Mouse (Mus musculus) urinary bladder, adult 2 months (tissue): ENCODE measurements at regions not wholly inside any gene's neighbourhood (a gene's known extent, or its start where the extent isn't known, plus 50 kb on each side); places are given as distances from the start of the nearest gene placed in this dataset.

Experiments used
- DNase-seq: peaks from one replicate; pipeline ENCODE4 v3.0.0; 2022; ENCODE audit warnings: low spot score

- no peak for DNase-seq
Measured at GRCm38 (mm10) chr3:51024655-51025054, 199.6 kb upstream of the Noct start.

- no peak for DNase-seq
Measured at GRCm38 (mm10) chr3:51031821-51032220, 192.4 kb upstream of the Noct start.

- DNase-seq = no peak
Measured at GRCm38 (mm10) chr3:51033292-51033691, 191.0 kb upstream of the Noct start.

- DNase-seq = no peak
Measured at GRCm38 (mm10) chr3:51036700-51037306, 187.4 kb upstream of the Noct start.

GRCm38 (mm10) chr3:51042223-51042846 is 181.9 kb upstream of the Noct start:
- no peak for DNase-seq

GRCm38 (mm10) chr3:51048739-51049138 is 175.5 kb upstream of the Noct start:
- DNase-seq = no peak

GRCm38 (mm10) chr3:51050156-51050555 is 174.1 kb upstream of the Noct start:
- no peak for DNase-seq

- DNase-seq = no peak
Measured at GRCm38 (mm10) chr3:51055004-51055403, 169.2 kb upstream of the Noct start.

GRCm38 (mm10) chr3:51064201-51064600 is 160.0 kb upstream of the Noct start:
- no peak for DNase-seq

- DNase-seq = no peak
Measured at GRCm38 (mm10) chr3:51066373-51066772, 157.9 kb upstream of the Noct start.

- no peak for DNase-seq
Measured at GRCm38 (mm10) chr3:51072417-51072816, 151.8 kb upstream of the Noct start.

GRCm38 (mm10) chr3:51073003-51073679 is 151.1 kb upstream of the Noct start:
- DNase-seq = no peak

GRCm38 (mm10) chr3:51073743-51074319 is 150.4 kb upstream of the Noct start:
- DNase-seq = no peak

GRCm38 (mm10) chr3:51075219-51075920 is 148.9 kb upstream of the Noct start:
- no peak for DNase-seq

GRCm38 (mm10) chr3:51078459-51078858 is 145.8 kb upstream of the Noct start:
- DNase-seq = no peak

- DNase-seq = no peak
Measured at GRCm38 (mm10) chr3:51080415-51080814, 143.8 kb upstream of the Noct start.

- no peak for DNase-seq
Measured at GRCm38 (mm10) chr3:51080855-51081254, 143.4 kb upstream of the Noct start.

- no peak for DNase-seq
Measured at GRCm38 (mm10) chr3:51082831-51083575, 141.2 kb upstream of the Noct start.

GRCm38 (mm10) chr3:51083583-51083982 is 140.7 kb upstream of the Noct start:
- DNase-seq = no peak

GRCm38 (mm10) chr3:51086441-51086849 is 137.8 kb upstream of the Noct start:
- DNase-seq = no peak

- no peak for DNase-seq
Measured at GRCm38 (mm10) chr3:51087076-51087475, 137.2 kb upstream of the Noct start.
